In genomic region chr11:71884861-71885260, GRCm38 (mm10) we compare ENCODE assay signal across 17 mouse cellular contexts.
DNase-seq lines count a peak whose midpoint lies in the region.
"Had no signal": no experiment of that assay in that cellular context is flagged by ENCODE, and none has a peak within 500 bp of the region (broad histone marks: within the 10 kb centered on the region; RNA-seq: fewer than 3 reads in every experiment).

No protein-coding gene starts in this region.

- peak; percentile 59 for DNase-seq in heart, adult 11 months
- DNase-seq in heart, adult 9 months (ENCODE audit: low spot score in 2 of 2): no peak
- peak; percentile 51 for DNase-seq in retina, postnatal 1 day
- DNase-seq in retina, embryonic 14.5 days (ENCODE audit: low spot score): no peak
- DNase-seq in Muller cell, postnatal 12 days (ENCODE audit: inconsistent ontology term): peak; percentile 89
- DNase-seq in neural tube, embryonic 10.5 days (ENCODE audit: extremely low spot score, low spot score): no peak
- DNase-seq: adrenal gland, adult 2 months; adrenal gland, adult 8-10 months; adrenal gland, postnatal 10 days; adrenal gland, postnatal 14 days; adrenal gland, postnatal 25 days; adrenal gland, postnatal 36 days; B cell, adult 2 months; cerebellum, adult 11 months; cerebellum, adult 11-12 months; cerebellum, adult 18-20 months; cerebellum, adult 2 months had no signal

Comparison
In these comparisons a context has a peak if more than half of its experiments do, and no peak if none do; other contexts are left out.
1. DNase-seq: peak in heart, adult 11 months (single experiment), retina, postnatal 1 day (single experiment) and Muller cell, postnatal 12 days (single experiment); none in heart, adult 9 months (0 of 2), retina, embryonic 14.5 days (single experiment) and neural tube, embryonic 10.5 days (single experiment).